Mouse (Mus musculus): Measurements from ENCODE around the gene Pfn2. TPM values are rescaled to one million over a fixed set of nuclear protein-coding genes. Genes with fewer than 3 reads are reported as not detected.
"Not testable (repeated sequence)": the region's sequence is repeated elsewhere in the genome, so short reads cannot be mapped to it uniquely, and the experiment has no call there.

The Pfn2 gene
- polyA plus RNA-seq, 1 experiment from 2014 or later = 150 TPM

- Histone ChIP-seq H3K27ac (replicated peaks; ENCODE audit: low read depth, low read length) (no peak overlapping the region), H3K36me3 (ENCODE audit: control insufficient read depth, insufficient read depth, low read length) (peaks cover 20% of the 10 kb centered on the region), H3K4me3 (ENCODE audit: low read depth, low read length) (no peak overlapping the region), H3K4me2 (ENCODE audit: low read depth, low read length) (no peak overlapping the region), H3K4me1 (ENCODE audit: control insufficient read depth, insufficient read depth, low read length) (no peaks in the 10 kb centered on the region), H3K9me3 (ENCODE audit: control insufficient read depth, low read length) (no peaks in the 10 kb centered on the region), H3K27me3 (replicated peaks; ENCODE audit: control insufficient read depth, insufficient read depth, low read length) (no peaks in the 10 kb centered on the region), H3K9ac (ENCODE audit: low read depth, low read length) (no peak overlapping the region)
- DNase-seq (ENCODE audit: low spot score) (no peak), ATAC-seq (ENCODE audit: low read depth) (no peak)
- 93% methylated on average over 3 of the region's 3 CpGs for WGBS
These were observed 22.0 kb downstream of the Pfn2 start for GRCm38 (mm10) chr3:57825866-57826265.

GRCm38 (mm10) chr3:57815447-57815846, 32.4 kb downstream of the Pfn2 start:
- peak; percentile 62; the same call in 1 of the 2 replicates for ATAC-seq (ENCODE audit: low read depth)
- H3K4me1 ChIP-seq (ENCODE audit: control insufficient read depth, insufficient read depth, low read length) = no peaks in the 10 kb centered on the region
- H3K27ac ChIP-seq (replicated peaks; ENCODE audit: low read depth, low read length) = no peak overlapping the region
- H3K36me3 ChIP-seq (ENCODE audit: control insufficient read depth, insufficient read depth, low read length) = no peaks in the 10 kb centered on the region
- 90% methylated on average over 6 of the region's 6 CpGs for WGBS
- no peak overlapping the region for H3K4me3 ChIP-seq (ENCODE audit: low read depth, low read length)
- H3K27me3 ChIP-seq (replicated peaks; ENCODE audit: control insufficient read depth, insufficient read depth, low read length) = no peaks in the 10 kb centered on the region
- no peak overlapping the region for H3K9ac ChIP-seq (ENCODE audit: low read depth, low read length)
- DNase-seq (ENCODE audit: low spot score) = peak; percentile 35
- no peaks in the 10 kb centered on the region for H3K9me3 ChIP-seq (ENCODE audit: control insufficient read depth, low read length)
- H3K4me2 ChIP-seq (ENCODE audit: low read depth, low read length) = no peak overlapping the region

DNA sequence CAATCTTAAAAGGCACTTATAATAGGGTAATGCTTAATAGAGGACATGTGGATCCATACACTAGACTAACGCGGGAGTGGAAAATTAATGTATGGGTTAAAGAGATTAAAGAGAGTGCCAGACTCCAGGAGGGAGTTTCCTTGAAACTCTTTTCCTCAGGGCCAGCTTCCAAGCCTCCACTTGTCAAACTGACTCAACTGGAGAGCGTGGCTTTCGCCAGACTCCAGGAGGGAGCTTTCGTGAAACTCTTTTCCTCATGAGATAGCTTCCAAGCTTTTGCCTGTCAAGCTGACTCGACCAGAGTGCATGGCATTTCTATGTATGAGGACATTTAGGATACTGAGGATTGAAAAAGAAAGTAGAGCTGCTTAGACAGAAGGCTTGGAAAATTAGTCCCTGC, 52.8 kb downstream of the Pfn2 start:
- H3K9ac ChIP-seq (ENCODE audit: low read depth, low read length); H3K27me3 ChIP-seq (replicated peaks; ENCODE audit: control insufficient read depth, insufficient read depth, low read length); H3K27ac ChIP-seq (replicated peaks; ENCODE audit: low read depth, low read length); H3K9me3 ChIP-seq (ENCODE audit: control insufficient read depth, low read length); H3K4me1 ChIP-seq (ENCODE audit: control insufficient read depth, insufficient read depth, low read length); H3K4me3 ChIP-seq (ENCODE audit: low read depth, low read length); ATAC-seq (ENCODE audit: low read depth); H3K4me2 ChIP-seq (ENCODE audit: low read depth, low read length); H3K36me3 ChIP-seq (ENCODE audit: control insufficient read depth, insufficient read depth, low read length): not testable (repeated sequence)
- 49% methylated on average over 6 of the region's 6 CpGs for WGBS
- DNase-seq (ENCODE audit: low spot score) = peak; percentile 3

Other genes starting within 250 kb of the Pfn2 start
- gene Commd2, start 196.4 kb downstream of the Pfn2 start, polyA plus RNA-seq (2014; fragmentation: Nextera tagmentation; extraction: Ambion mirVana) = 81.6 and 84.7 TPM in 2 replicates
- gene Ankub1, start 155.3 kb downstream of the Pfn2 start, polyA plus RNA-seq (2014; fragmentation: Nextera tagmentation; extraction: Ambion mirVana) = 0.14 TPM in 1 of 2 replicates, not detected in the other
- 90.5 and 95.1 TPM in 2 replicates for gene Rnf13, start 112.0 kb downstream of the Pfn2 start, polyA plus RNA-seq (2014; fragmentation: Nextera tagmentation; extraction: Ambion mirVana)

Measured in embryonic facial prominence, embryonic 14.5 days (tissue).